Mouse (Mus musculus): ENCODE measurements around the gene Olfr45. TPM values are rescaled to one million over a fixed set of nuclear protein-coding genes. Genes with fewer than 3 reads are reported as not detected.
"Not testable (repeated sequence)": the region's sequence is repeated elsewhere in the genome, so short reads cannot be mapped to it uniquely, and the experiment has no call there.

The Olfr45 gene
- polyA plus RNA-seq (2014; fragmentation: Nextera tagmentation; extraction: Ambion mirVana): not detected in 2 replicates

DNA sequence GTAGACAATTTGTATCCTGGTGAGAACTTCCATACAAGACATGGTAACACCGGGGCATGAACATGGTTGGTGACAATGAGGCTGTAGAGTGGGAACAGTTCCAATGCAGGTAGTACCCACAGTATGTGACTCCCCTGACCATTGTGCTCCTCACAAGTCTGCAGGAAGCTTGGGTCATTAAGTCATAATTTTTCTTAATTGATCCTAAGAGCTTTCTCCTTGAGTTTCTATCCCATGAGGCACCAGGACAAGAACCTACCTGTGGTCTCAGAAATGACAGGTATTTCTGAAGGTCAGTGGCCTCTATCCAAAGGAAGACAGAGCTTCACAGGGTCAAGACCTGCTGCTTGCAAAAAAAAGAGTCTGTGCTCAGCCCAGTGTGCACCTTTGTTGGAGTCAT, at the start of gene Olfr45:
Olfr45 (plus strand) TSS at position 301 of the 400 bp plus-strand sequence.
- Histone ChIP-seq H3K4me2 (ENCODE audit: low read length) (no peak within 1 kb of the TSS), H3K36me3 (ENCODE audit: control insufficient read depth, insufficient read depth, low read length) (no peaks in the 10 kb centered on the region), H3K27ac (replicated peaks; ENCODE audit: low read depth, low read length) (no peak within 1 kb of the TSS), H3K4me3 (replicated peaks; ENCODE audit: low read depth, low read length) (no peak within 1 kb of the TSS), H3K27me3 (ENCODE audit: control insufficient read depth, insufficient read depth, low read length) (no peaks in the 10 kb centered on the region), H3K4me1 (ENCODE audit: control insufficient read depth, insufficient read depth, low read length) (no peaks in the 10 kb centered on the region), H3K9ac (replicated peaks; ENCODE audit: low read length) (no peak within 1 kb of the TSS), H3K9me3 (ENCODE audit: control insufficient read depth, low read length) (no peaks in the 10 kb centered on the region)
- 97% methylated on average over 1 of the region's 1 CpGs for WGBS
- ATAC-seq (ENCODE audit: low FRiP score, low TSS enrichment): no peak
- no peak for DNase-seq

DNA sequence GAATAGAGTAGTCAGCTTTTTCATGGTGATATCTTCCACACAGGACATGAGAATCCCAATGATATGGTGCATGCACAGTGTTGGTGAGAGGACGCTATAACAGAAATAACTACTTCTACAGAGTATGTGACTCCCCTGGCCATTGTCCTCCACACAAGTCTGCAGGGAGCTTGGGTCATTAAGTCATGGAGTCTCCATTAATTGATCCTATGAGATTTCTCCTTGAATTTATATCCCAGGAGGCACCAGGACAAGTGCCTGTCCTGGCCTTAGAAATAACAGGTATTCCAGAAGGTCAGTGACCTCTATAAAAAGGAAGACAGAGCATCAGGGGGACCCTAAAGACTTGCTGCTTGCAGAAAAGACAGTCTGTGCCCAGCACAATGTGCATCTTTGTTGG, 35.6 kb upstream of the Olfr45 start, which contains the start of gene Olfr53:
Olfr53 (plus strand) TSS at position 301 of the 400 bp plus-strand sequence.
- no peaks in the 10 kb centered on the region for H3K36me3 ChIP-seq (ENCODE audit: control insufficient read depth, insufficient read depth, low read length)
- no peak within 1 kb of the TSS for H3K4me3 ChIP-seq (replicated peaks; ENCODE audit: low read depth, low read length)
- H3K27me3 ChIP-seq (ENCODE audit: control insufficient read depth, insufficient read depth, low read length): no peaks in the 10 kb centered on the region
- H3K9me3 ChIP-seq (ENCODE audit: control insufficient read depth, low read length): no peaks in the 10 kb centered on the region
- no peak for ATAC-seq (ENCODE audit: low FRiP score, low TSS enrichment)
- no peak within 1 kb of the TSS for H3K9ac ChIP-seq (replicated peaks; ENCODE audit: low read length)
- H3K4me1 ChIP-seq (ENCODE audit: control insufficient read depth, insufficient read depth, low read length): no peaks in the 10 kb centered on the region
- 84% methylated on average over 1 of the region's 1 CpGs for WGBS
- H3K27ac ChIP-seq (replicated peaks; ENCODE audit: low read depth, low read length): no peak within 1 kb of the TSS
- DNase-seq: no peak
- H3K4me2 ChIP-seq (ENCODE audit: low read length): no peak within 1 kb of the TSS

DNA sequence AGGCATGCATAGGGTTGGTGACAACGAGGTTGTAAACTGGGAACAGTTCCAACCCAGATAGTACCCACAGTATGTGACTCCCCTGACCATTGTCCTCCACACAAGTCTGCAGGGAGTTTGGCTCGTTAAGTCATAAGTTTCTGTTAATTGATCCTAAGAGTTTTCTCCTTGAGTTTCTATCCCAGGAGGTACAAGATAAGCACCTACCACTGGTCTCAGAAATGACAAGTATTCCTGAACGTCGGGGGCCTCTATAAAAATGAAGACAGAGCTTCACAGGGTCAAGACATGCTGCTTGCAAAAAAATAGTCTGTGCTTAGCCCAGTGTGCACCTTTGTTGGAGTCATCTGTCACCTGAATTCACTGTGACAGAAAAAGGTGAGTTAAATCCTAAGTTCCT, 22.1 kb upstream of the Olfr45 start, which contains the start of gene Olfr539:
Olfr539 (plus strand) TSS at position 301 of the 400 bp plus-strand sequence.
- ATAC-seq (ENCODE audit: low FRiP score, low TSS enrichment): no peak
- H3K36me3 ChIP-seq (ENCODE audit: control insufficient read depth, insufficient read depth, low read length): no peaks in the 10 kb centered on the region
- no peak within 1 kb of the TSS for H3K4me3 ChIP-seq (replicated peaks; ENCODE audit: low read depth, low read length)
- H3K4me1 ChIP-seq (ENCODE audit: control insufficient read depth, insufficient read depth, low read length): no peaks in the 10 kb centered on the region
- no peak within 1 kb of the TSS for H3K9ac ChIP-seq (replicated peaks; ENCODE audit: low read length)
- DNase-seq: no peak
- no peak within 1 kb of the TSS for H3K4me2 ChIP-seq (ENCODE audit: low read length)
- 86% methylated on average over 4 of the region's 4 CpGs for WGBS
- H3K9me3 ChIP-seq (ENCODE audit: control insufficient read depth, low read length): no peaks in the 10 kb centered on the region
- no peaks in the 10 kb centered on the region for H3K27me3 ChIP-seq (ENCODE audit: control insufficient read depth, insufficient read depth, low read length)
- no peak within 1 kb of the TSS for H3K27ac ChIP-seq (replicated peaks; ENCODE audit: low read depth, low read length)

DNA sequence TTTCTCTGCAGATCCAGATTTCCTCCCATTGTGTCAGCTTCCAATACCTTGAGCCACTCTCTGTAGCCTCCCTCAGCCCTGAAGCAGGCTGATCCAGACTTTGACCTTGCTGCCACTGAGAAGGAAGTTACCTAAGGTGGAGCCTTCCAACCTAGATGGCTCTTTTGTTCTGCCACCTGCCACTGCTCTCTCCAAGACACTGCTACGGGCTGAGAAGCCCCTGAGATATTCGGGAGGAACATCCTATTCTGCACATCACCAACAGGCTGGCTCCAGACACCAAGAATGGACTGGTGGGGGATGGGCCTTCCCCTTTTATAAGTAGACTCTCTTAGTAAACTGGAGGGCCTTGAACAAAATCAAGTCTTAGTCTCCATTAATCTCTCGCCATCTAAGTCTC, 11.1 kb upstream of the Olfr45 start:
- not testable (repeated sequence) for H3K4me3 ChIP-seq (replicated peaks; ENCODE audit: low read depth, low read length); H3K9ac ChIP-seq (replicated peaks; ENCODE audit: low read length); H3K4me2 ChIP-seq (ENCODE audit: low read length); H3K9me3 ChIP-seq (ENCODE audit: control insufficient read depth, low read length); H3K36me3 ChIP-seq (ENCODE audit: control insufficient read depth, insufficient read depth, low read length); H3K27me3 ChIP-seq (ENCODE audit: control insufficient read depth, insufficient read depth, low read length); DNase-seq; ATAC-seq (ENCODE audit: low FRiP score, low TSS enrichment); H3K4me1 ChIP-seq (ENCODE audit: control insufficient read depth, insufficient read depth, low read length); H3K27ac ChIP-seq (replicated peaks; ENCODE audit: low read depth, low read length)
- 87% methylated on average over 3 of the region's 3 CpGs for WGBS

DNA sequence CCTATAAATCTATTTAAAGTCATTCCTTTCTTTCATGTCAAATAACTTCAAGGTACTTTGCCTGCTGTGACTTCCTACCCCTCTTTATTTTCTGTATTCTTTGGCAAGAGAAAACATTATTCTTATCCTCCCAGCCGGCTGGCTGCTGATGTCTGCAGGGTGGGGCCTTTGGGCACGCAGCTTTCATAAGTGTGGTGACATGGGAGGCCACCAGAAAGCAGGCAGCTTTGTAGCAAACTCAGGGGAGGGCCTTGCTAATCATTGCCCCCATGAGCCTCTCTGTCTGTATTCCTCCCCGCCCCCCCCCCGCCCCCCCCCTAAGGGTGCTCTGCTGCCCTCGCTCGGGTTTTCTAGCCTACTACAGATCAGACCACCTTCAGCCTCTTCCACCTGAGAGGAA, 5.9 kb upstream of the Olfr45 start:
- H3K4me1 ChIP-seq (ENCODE audit: control insufficient read depth, insufficient read depth, low read length): no peaks in the 10 kb centered on the region
- H3K9me3 ChIP-seq (ENCODE audit: control insufficient read depth, low read length): no peaks in the 10 kb centered on the region
- DNase-seq (peak; percentile 3), ATAC-seq (ENCODE audit: low FRiP score, low TSS enrichment) (no peak)
- H3K9ac ChIP-seq (replicated peaks; ENCODE audit: low read length): no peak overlapping the region
- no peaks in the 10 kb centered on the region for H3K36me3 ChIP-seq (ENCODE audit: control insufficient read depth, insufficient read depth, low read length)
- H3K4me3 ChIP-seq (replicated peaks; ENCODE audit: low read depth, low read length): no peak overlapping the region
- H3K27ac ChIP-seq (replicated peaks; ENCODE audit: low read depth, low read length): no peak overlapping the region
- no peaks in the 10 kb centered on the region for H3K27me3 ChIP-seq (ENCODE audit: control insufficient read depth, insufficient read depth, low read length)
- peak overlapping the region; percentile 31; the same call in 1 of the 2 replicates for H3K4me2 ChIP-seq (ENCODE audit: low read length)
- WGBS: 2% methylated on average over 6 of the region's 6 CpGs

DNA sequence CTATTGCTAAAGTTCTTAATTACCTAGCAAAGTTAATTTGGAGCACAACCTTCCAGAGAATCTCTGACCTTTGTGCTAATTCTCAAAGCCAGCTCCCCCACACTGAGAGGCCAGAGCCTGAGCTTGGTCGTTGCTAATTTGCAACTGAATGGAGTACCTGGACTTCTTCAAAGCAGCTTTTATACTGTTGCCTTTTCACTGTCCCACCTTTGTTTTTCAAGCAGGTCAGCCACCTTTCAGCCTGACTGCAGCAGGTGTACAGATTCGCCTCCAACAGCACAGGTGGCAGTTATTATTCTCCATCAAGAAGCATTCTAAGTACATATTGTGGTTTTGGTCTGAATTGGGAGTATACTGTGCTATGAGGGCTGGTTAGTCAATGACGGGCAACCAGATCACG, 2.2 kb upstream of the Olfr45 start:
- not testable (repeated sequence) for ATAC-seq (ENCODE audit: low FRiP score, low TSS enrichment); H3K27me3 ChIP-seq (ENCODE audit: control insufficient read depth, insufficient read depth, low read length); H3K27ac ChIP-seq (replicated peaks; ENCODE audit: low read depth, low read length); H3K36me3 ChIP-seq (ENCODE audit: control insufficient read depth, insufficient read depth, low read length); H3K4me3 ChIP-seq (replicated peaks; ENCODE audit: low read depth, low read length); H3K9ac ChIP-seq (replicated peaks; ENCODE audit: low read length); H3K9me3 ChIP-seq (ENCODE audit: control insufficient read depth, low read length); H3K4me1 ChIP-seq (ENCODE audit: control insufficient read depth, insufficient read depth, low read length); DNase-seq; H3K4me2 ChIP-seq (ENCODE audit: low read length)
- WGBS: 66% methylated on average over 4 of the region's 4 CpGs

DNA sequence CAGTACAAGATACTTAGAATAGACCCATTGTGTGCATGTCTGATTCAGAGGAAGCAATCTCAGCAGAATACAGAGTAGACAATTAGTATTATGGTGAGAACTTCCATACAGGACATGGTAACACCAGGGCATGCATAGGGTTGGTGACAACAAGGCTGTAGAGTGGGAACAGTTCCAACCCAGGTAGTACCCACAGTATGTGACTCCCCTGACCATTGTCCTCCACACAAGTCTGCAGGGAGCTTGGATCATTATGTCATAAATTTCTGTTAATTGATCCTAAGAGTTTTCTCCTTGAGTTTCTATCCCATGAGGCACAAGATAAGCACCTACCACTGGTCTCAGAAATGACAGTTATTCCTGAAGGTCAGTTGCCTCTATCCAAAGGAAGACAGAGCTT, 15.2 kb downstream of the Olfr45 start, which contains the start of gene Olfr541:
Olfr541 (plus strand) TSS at position 301 of the 400 bp plus-strand sequence.
- H3K4me3 ChIP-seq (replicated peaks; ENCODE audit: low read depth, low read length): no peak within 1 kb of the TSS
- no peaks in the 10 kb centered on the region for H3K9me3 ChIP-seq (ENCODE audit: control insufficient read depth, low read length)
- no peak within 1 kb of the TSS for H3K9ac ChIP-seq (replicated peaks; ENCODE audit: low read length)
- H3K4me1 ChIP-seq (ENCODE audit: control insufficient read depth, insufficient read depth, low read length): no peaks in the 10 kb centered on the region
- DNase-seq: no peak
- no peak within 1 kb of the TSS for H3K27ac ChIP-seq (replicated peaks; ENCODE audit: low read depth, low read length)
- H3K36me3 ChIP-seq (ENCODE audit: control insufficient read depth, insufficient read depth, low read length): no peaks in the 10 kb centered on the region
- no peak within 1 kb of the TSS for H3K4me2 ChIP-seq (ENCODE audit: low read length)
- ATAC-seq (ENCODE audit: low FRiP score, low TSS enrichment): no peak
- no peaks in the 10 kb centered on the region for H3K27me3 ChIP-seq (ENCODE audit: control insufficient read depth, insufficient read depth, low read length)

DNA sequence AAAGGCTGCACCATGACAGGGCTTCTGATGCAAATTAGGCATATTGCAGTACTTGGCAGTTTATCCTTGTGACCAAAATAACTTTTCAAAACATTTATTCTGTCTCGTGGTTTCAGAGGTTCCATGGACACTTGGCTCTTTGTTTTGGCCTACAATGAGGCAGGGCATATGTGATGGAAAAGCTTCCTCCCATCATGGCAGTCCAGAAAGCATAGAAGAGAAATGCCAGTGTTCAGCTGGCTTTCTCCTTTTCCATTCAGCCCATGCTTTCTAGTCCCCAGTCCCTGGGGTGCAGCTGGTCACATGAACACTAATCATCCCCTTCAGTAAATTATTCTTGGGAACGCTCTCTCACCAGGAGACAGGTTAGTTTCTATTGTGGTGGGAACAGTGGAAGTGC, 24.6 kb downstream of the Olfr45 start:
- Histone ChIP-seq H3K4me1 (ENCODE audit: control insufficient read depth, insufficient read depth, low read length) (no peaks in the 10 kb centered on the region), H3K36me3 (ENCODE audit: control insufficient read depth, insufficient read depth, low read length) (no peaks in the 10 kb centered on the region), H3K4me3 (replicated peaks; ENCODE audit: low read depth, low read length) (no peak overlapping the region), H3K27ac (replicated peaks; ENCODE audit: low read depth, low read length) (no peak overlapping the region), H3K9ac (replicated peaks; ENCODE audit: low read length) (no peak overlapping the region), H3K4me2 (ENCODE audit: low read length) (no peak overlapping the region), H3K27me3 (ENCODE audit: control insufficient read depth, insufficient read depth, low read length) (no peaks in the 10 kb centered on the region), H3K9me3 (ENCODE audit: control insufficient read depth, low read length) (no peaks in the 10 kb centered on the region)
- ATAC-seq (ENCODE audit: low FRiP score, low TSS enrichment) (no peak), DNase-seq (peak; percentile 17)
- WGBS: 26% methylated on average over 2 of the region's 2 CpGs

DNA sequence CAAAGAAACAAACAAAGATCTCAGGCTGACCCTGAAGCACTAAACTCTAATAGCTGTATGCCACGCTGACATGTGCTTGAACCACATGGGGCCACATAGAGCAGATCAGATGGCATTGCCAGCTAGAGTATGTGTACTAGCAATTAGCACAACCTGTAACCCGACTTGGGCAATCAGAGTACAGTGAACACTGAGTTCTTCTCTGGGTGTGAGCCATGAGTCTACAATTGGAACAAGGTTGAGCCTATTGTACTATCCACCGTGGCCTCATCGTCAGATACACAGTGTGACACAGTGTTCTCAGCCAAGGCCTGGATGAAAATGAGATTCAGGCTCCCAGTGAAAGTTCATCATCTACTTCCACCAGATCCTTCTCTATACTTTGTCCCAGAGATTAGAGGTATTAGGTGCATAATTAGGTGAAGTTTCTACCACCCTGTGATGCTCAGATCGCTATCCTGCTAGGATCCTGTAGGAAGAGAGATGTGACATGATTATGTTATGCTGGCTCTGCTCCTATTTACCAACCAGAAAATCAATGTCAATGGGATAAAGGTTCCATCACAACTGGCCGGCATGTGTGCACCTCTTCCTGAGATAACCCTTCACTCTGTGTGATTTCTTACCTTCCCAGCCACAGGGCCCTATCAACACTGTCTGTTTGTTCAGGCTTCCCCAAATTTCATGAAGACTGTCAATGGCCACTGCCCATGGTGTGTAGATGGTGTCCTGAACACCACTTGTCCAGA, 26.0 kb downstream of the Olfr45 start:
- 86% methylated on average over 6 of the region's 6 CpGs for WGBS
- no peak overlapping the region for H3K4me3 ChIP-seq (replicated peaks; ENCODE audit: low read depth, low read length)
- no peak overlapping the region for H3K9ac ChIP-seq (replicated peaks; ENCODE audit: low read length)
- no peak for ATAC-seq (ENCODE audit: low FRiP score, low TSS enrichment)
- H3K36me3 ChIP-seq (ENCODE audit: control insufficient read depth, insufficient read depth, low read length): no peaks in the 10 kb centered on the region
- no peak overlapping the region for H3K4me2 ChIP-seq (ENCODE audit: low read length)
- DNase-seq: no peak
- H3K27ac ChIP-seq (replicated peaks; ENCODE audit: low read depth, low read length): no peak overlapping the region
- H3K9me3 ChIP-seq (ENCODE audit: control insufficient read depth, low read length): no peaks in the 10 kb centered on the region
- H3K4me1 ChIP-seq (ENCODE audit: control insufficient read depth, insufficient read depth, low read length): no peaks in the 10 kb centered on the region
- H3K27me3 ChIP-seq (ENCODE audit: control insufficient read depth, insufficient read depth, low read length): no peaks in the 10 kb centered on the region

Measured in midbrain, embryonic 14.5 days (tissue).